Mouse (Mus musculus) bone marrow macrophage, adult 2 months (primary cell): ENCODE data around the gene Cacul1. TPM values are rescaled to one million over a fixed set of nuclear protein-coding genes. Genes with fewer than 3 reads are reported as not detected.
"Not testable (repeated sequence)": the region's sequence is repeated elsewhere in the genome, so short reads cannot be mapped to it uniquely, and the experiment has no call there.

ENCODE experiments used
- H3K27ac ChIP-seq: 2 replicates; pipeline ENCODE4 v1.5.1; 2012; ENCODE audit warnings: low read depth, low read length; ENCODE audit not compliant: insufficient read depth
- H3K4me1 ChIP-seq: 2 replicates; pipeline ENCODE4 v1.6.1; 2012; ENCODE audit warnings: low read length; ENCODE audit not compliant: control insufficient read depth, insufficient read depth
- H3K4me3 ChIP-seq: 2 replicates; pipeline ENCODE4 v1.5.1; 2012; ENCODE audit warnings: mild to moderate bottlenecking, low read length, moderate library complexity; ENCODE audit not compliant: insufficient read depth
- CTCF ChIP-seq: IDR thresholded peaks from 2 replicates; pipeline ENCODE4 v1.5.1; 2012; ENCODE audit warnings: low read depth, mild to moderate bottlenecking, low read length, moderate library complexity
- POLR2A ChIP-seq: IDR thresholded peaks from 2 replicates; pipeline ENCODE4 v1.6.1; 2012; ENCODE audit warnings: mild to moderate bottlenecking, low read depth, low read length, borderline replicate concordance
- polyA plus RNA-seq: library from polyadenylated mRNA; stranded (reverse); fragments of >200 nt; gene quantifications from 2 replicates; pipeline ENCODE4 v1.2.4, GENCODE M21; 2012; ENCODE audit not compliant: missing spikeins, insufficient read depth, insufficient read length

Cacul1 gene
- polyA plus RNA-seq = 60.7 and 62.0 TPM in 2 replicates

GRCm38 (mm10) chr19:60580582-60581339, at the start of gene Cacul1:
TSS of gene Cacul1 (minus strand) at chr19:60581025.
- H3K27ac ChIP-seq = peak within 1 kb of the TSS; percentile 92
- TF ChIP-seq CTCF = no peak
- TF ChIP-seq POLR2A = peak; percentile 84
- H3K4me1 ChIP-seq = peaks cover 13% of the 10 kb centered on the region
- peak within 1 kb of the TSS; percentile 97 for H3K4me3 ChIP-seq

GRCm38 (mm10) chr19:60619420-60619819, 38.6 kb upstream of the Cacul1 start:
- Histone ChIP-seq H3K4me3 (no peak overlapping the region), H3K4me1 (peaks cover 13% of the 10 kb centered on the region), H3K27ac (no peak overlapping the region)
- no peak for TF ChIP-seq POLR2A
- TF ChIP-seq CTCF = no peak

GRCm38 (mm10) chr19:60617007-60617406, 36.2 kb upstream of the Cacul1 start:
- TF ChIP-seq POLR2A (no peak), CTCF (no peak)
- no peak overlapping the region for H3K4me3 ChIP-seq
- no peak overlapping the region for H3K27ac ChIP-seq
- peaks cover 20% of the 10 kb centered on the region for H3K4me1 ChIP-seq

GRCm38 (mm10) chr19:60615470-60616200, 34.8 kb upstream of the Cacul1 start:
- Histone ChIP-seq H3K27ac (no peak overlapping the region), H3K4me3 (no peak overlapping the region), H3K4me1 (peaks cover 32% of the 10 kb centered on the region)
- TF ChIP-seq CTCF (no peak), POLR2A (no peak)

GRCm38 (mm10) chr19:60611525-60612215, 30.8 kb upstream of the Cacul1 start:
- peak overlapping the region; percentile 61 for H3K27ac ChIP-seq
- H3K4me1 ChIP-seq = peaks cover 27% of the 10 kb centered on the region
- TF ChIP-seq POLR2A (no peak), CTCF (peak; percentile 85)
- 0 out of 2 replicates have a peak overlapping the region, but pooled peaks have one; percentile 2 for H3K4me3 ChIP-seq

- Histone ChIP-seq H3K27ac (no peak overlapping the region), H3K4me3 (no peak overlapping the region), H3K4me1 (peaks cover 29% of the 10 kb centered on the region)
- TF ChIP-seq POLR2A (no peak), CTCF (peak; percentile 96)
These were observed 27.9 kb upstream of the Cacul1 start for GRCm38 (mm10) chr19:60608766-60609165.

- Histone ChIP-seq H3K4me1 (peaks cover 16% of the 10 kb centered on the region), H3K4me3 (no peak overlapping the region), H3K27ac (no peak overlapping the region)
- TF ChIP-seq POLR2A = no peak
- no peak for TF ChIP-seq CTCF
These were observed 22.8 kb upstream of the Cacul1 start for GRCm38 (mm10) chr19:60603586-60603985.

GRCm38 (mm10) chr19:60602066-60602465, 21.2 kb upstream of the Cacul1 start:
- H3K4me3 ChIP-seq, H3K27ac ChIP-seq: not testable (repeated sequence)
- H3K4me1 ChIP-seq = peaks cover 24% of the 10 kb centered on the region

- Histone ChIP-seq H3K4me1 (peaks cover 27% of the 10 kb centered on the region), H3K27ac (peak overlapping the region; percentile 98), H3K4me3 (peak overlapping the region; percentile 57)
- no peak for TF ChIP-seq CTCF
- no peak for TF ChIP-seq POLR2A
These were observed 17.3 kb upstream of the Cacul1 start for GRCm38 (mm10) chr19:60598025-60598697.
